18 mouse cellular contexts compared by ENCODE assay signal in genomic region chr12:16171636-16172035, GRCm38 (mm10).
A peak's percentile ranks its signal among the peaks of the same experiment; 100 is the strongest.
DNase-seq lines count a peak whose midpoint lies in the region; ATAC-seq and TF ChIP-seq lines count a peak whose summit lies in the region.
"Had no signal": no experiment of that assay in that cellular context is flagged by ENCODE, and none has a peak within 500 bp of the region (broad histone marks: within the 10 kb centered on the region; RNA-seq: fewer than 3 reads in every experiment).

No protein-coding gene starts in this region.

- 49% methylated on average over 5 of the region's 5 CpGs for WGBS in heart, embryonic 14.5 days
- 41% methylated on average over 5 of the region's 5 CpGs for WGBS in heart, embryonic 10.5 days

- no peak for TF ChIP-seq CTCF in CH12.LX (conservative IDR thresholded peaks at IDR 0.05 in 1 of 2, IDR thresholded peaks at IDR 0.05 in 1 of 2; ENCODE audit: low read depth in 2 of 2, low read length in 2 of 2)

- no peak for DNase-seq in heart, embryonic 10.5 days (ENCODE audit: low spot score)
- DNase-seq in CD4-positive, CD25-positive, alpha-beta regulatory T cell, adult 2 months (ENCODE audit: low read depth, low spot score): peak; percentile 62
- no peak for DNase-seq in CH12.LX (ENCODE audit: extremely low read depth)
- no peak for DNase-seq in lung, postnatal 14 days
- DNase-seq in right cerebral cortex, postnatal 10 days (ENCODE audit: low spot score in 2 of 2): no peak
- DNase-seq: adrenal gland, postnatal 14 days; cerebellum, adult 11-12 months; cerebellum, adult 9-10 months; cerebellum, postnatal 25 days; gastrocnemius, postnatal 25 days; heart, postnatal 14 days; kidney, adult 18-20 months had no signal

- H3K27me3 ChIP-seq in heart, embryonic 14.5 days (ENCODE audit: control insufficient read depth, insufficient read depth, low read length): no peaks in the 10 kb centered on the region
- no peaks in the 10 kb centered on the region for H3K27me3 ChIP-seq in heart, embryonic 10.5 days (ENCODE audit: insufficient read depth, poor library complexity, severe bottlenecking)
- H3K27me3 ChIP-seq in CH12.LX (replicated peaks): no peaks in the 10 kb centered on the region
- H3K27me3 ChIP-seq: embryonic facial prominence, embryonic 12.5 days; heart, embryonic 15.5 days had no signal

- dilution Hi-C loops in CH12.LX (cut with MboI; ENCODE audit: extremely low pct_ligation_motif_present, extremely low pct_unique_long_range_greater_than_20kb, low sequenced_read_pairs): no loop called here

- no peak overlapping the region for H3K27ac ChIP-seq in heart, embryonic 14.5 days (replicated peaks in 1 of 2; ENCODE audit: control insufficient read depth in 1 of 2, insufficient read depth in 1 of 2, low read depth in 2 of 2, low read length in 2 of 2)
- H3K27ac ChIP-seq in heart, embryonic 10.5 days: no peak overlapping the region
- no peak overlapping the region for H3K27ac ChIP-seq in CH12.LX (ENCODE audit: insufficient read depth, low read depth)
- H3K27ac ChIP-seq: embryonic facial prominence, embryonic 12.5 days; heart, embryonic 15.5 days; hindbrain, embryonic 10.5 days; hindbrain, embryonic 14.5 days had no signal

- H3K9ac ChIP-seq in heart, embryonic 14.5 days (ENCODE audit: low read length): no peak overlapping the region
- no peak overlapping the region for H3K9ac ChIP-seq in CH12.LX (ENCODE audit: insufficient read depth, low read depth)
- H3K9ac ChIP-seq: embryonic facial prominence, embryonic 12.5 days; heart, embryonic 15.5 days; hindbrain, embryonic 14.5 days had no signal

- no peak for TF ChIP-seq RAD21 in CH12.LX (IDR thresholded peaks at IDR 0.05; ENCODE audit: low read depth, low read length)

- 0 out of 2 replicates have a peak overlapping the region, but pooled peaks have one; percentile 10 for H3K4me2 ChIP-seq in heart, embryonic 14.5 days (ENCODE audit: low read length)
- H3K4me2 ChIP-seq in CH12.LX (ENCODE audit: insufficient read depth, low read depth, poor library complexity, severe bottlenecking): no peak overlapping the region
- H3K4me2 ChIP-seq: embryonic facial prominence, embryonic 12.5 days; heart, embryonic 15.5 days; hindbrain, embryonic 14.5 days had no signal

- no peaks in the 10 kb centered on the region for H3K79me2 ChIP-seq in CH12.LX (replicated peaks; ENCODE audit: control insufficient read depth, extremely low read depth, insufficient read depth, poor library complexity, severe bottlenecking)

- in situ Hi-C loops in CH12.LX (cut with MboI; ENCODE audit: low pct_ligation_motif_present, low pct_unique_long_range_greater_than_20kb, low sequenced_read_pairs): no loop called here

- H3K4me3 ChIP-seq in heart, embryonic 14.5 days (ENCODE audit: control insufficient read depth in 1 of 2, insufficient read depth in 1 of 2, low read depth in 1 of 2, low read length in 2 of 2): no peak overlapping the region
- H3K4me3 ChIP-seq in heart, embryonic 10.5 days: no peak overlapping the region
- no peak overlapping the region for H3K4me3 ChIP-seq in CH12.LX (replicated peaks in 1 of 3; ENCODE audit: low read depth in 2 of 3, low read length in 2 of 3, poor library complexity in 1 of 3)
- H3K4me3 ChIP-seq: embryonic facial prominence, embryonic 12.5 days; heart, embryonic 15.5 days; hindbrain, embryonic 10.5 days had no signal

- ATAC-seq in heart, embryonic 14.5 days (ENCODE audit: insufficient number of reproducible peaks, insufficient read depth, low FRiP score, low read depth): no peak
- ATAC-seq in inflammation-experienced regulatory T-cells, adult 6 months: peak; percentile 32

- H3K36me3 ChIP-seq in heart, embryonic 14.5 days (ENCODE audit: control insufficient read depth, insufficient read depth, low read length): no peaks in the 10 kb centered on the region
- no peaks in the 10 kb centered on the region for H3K36me3 ChIP-seq in heart, embryonic 10.5 days
- no peaks in the 10 kb centered on the region for H3K36me3 ChIP-seq in CH12.LX (replicated peaks in 1 of 2; ENCODE audit: control insufficient read depth in 1 of 2, insufficient read depth in 1 of 2, low read length in 1 of 2)
- H3K36me3 ChIP-seq: embryonic facial prominence, embryonic 12.5 days; heart, embryonic 15.5 days; hindbrain, embryonic 10.5 days had no signal

- H3K4me1 ChIP-seq in heart, embryonic 14.5 days (ENCODE audit: control insufficient read depth in 2 of 2, insufficient read depth in 2 of 2, low read length in 2 of 2): no peaks in the 10 kb centered on the region
- no peaks in the 10 kb centered on the region for H3K4me1 ChIP-seq in heart, embryonic 10.5 days
- H3K4me1 ChIP-seq in CH12.LX (ENCODE audit: control insufficient read depth in 1 of 2, insufficient read depth in 2 of 2): no peaks in the 10 kb centered on the region
- H3K4me1 ChIP-seq: embryonic facial prominence, embryonic 12.5 days; heart, embryonic 15.5 days; hindbrain, embryonic 10.5 days had no signal

- H3K9me3 ChIP-seq in heart, embryonic 14.5 days (ENCODE audit: control insufficient read depth, low read length): peaks cover 5% of the 10 kb centered on the region; the same call in 1 of the 2 replicates
- no peaks in the 10 kb centered on the region for H3K9me3 ChIP-seq in heart, embryonic 10.5 days
- H3K9me3 ChIP-seq in CH12.LX (replicated peaks; ENCODE audit: low read length): no peaks in the 10 kb centered on the region
- H3K9me3 ChIP-seq: embryonic facial prominence, embryonic 12.5 days; heart, embryonic 15.5 days; hindbrain, embryonic 10.5 days had no signal

- TF ChIP-seq POLR2A in CH12.LX (IDR thresholded peaks at IDR 0.05; ENCODE audit: low read depth, low read length): no peak

- TF ChIP-seq EP300 in CH12.LX (IDR thresholded peaks at IDR 0.05; ENCODE audit: low read length): no peak

TF ChIP-seq in CH12.LX, 34 proteins besides CTCF, POLR2A, EP300 and RAD21:
- TF ChIP-seq ZNF384 (IDR thresholded peaks at IDR 0.05; ENCODE audit: low read depth, low read length): peak; percentile 31; the same call in 1 of the 2 replicates
- TF ChIP-seq ZMIZ1 (IDR thresholded peaks at IDR 0.05; ENCODE audit: low read depth, low read length): no peak
